Mouse (Mus musculus): ENCODE measurements around the gene Dnajb11.

The Dnajb11 gene

GRCm38 (mm10) chr16:22857431-22858113 lies at the start of gene Dnajb11, which contains the start of gene Tbccd1:
Dnajb11 (plus strand) TSS chr16:22857845.
Tbccd1 (minus strand) TSS chr16:22857669.
- peak; percentile 99 for DNase-seq

- no peak for DNase-seq
These were observed 46.2 kb upstream of the Dnajb11 start, which contains the start of gene Crygs for GRCm38 (mm10) chr16:22811477-22811876. Crygs (minus strand) TSS chr16:22811577.

DNA sequence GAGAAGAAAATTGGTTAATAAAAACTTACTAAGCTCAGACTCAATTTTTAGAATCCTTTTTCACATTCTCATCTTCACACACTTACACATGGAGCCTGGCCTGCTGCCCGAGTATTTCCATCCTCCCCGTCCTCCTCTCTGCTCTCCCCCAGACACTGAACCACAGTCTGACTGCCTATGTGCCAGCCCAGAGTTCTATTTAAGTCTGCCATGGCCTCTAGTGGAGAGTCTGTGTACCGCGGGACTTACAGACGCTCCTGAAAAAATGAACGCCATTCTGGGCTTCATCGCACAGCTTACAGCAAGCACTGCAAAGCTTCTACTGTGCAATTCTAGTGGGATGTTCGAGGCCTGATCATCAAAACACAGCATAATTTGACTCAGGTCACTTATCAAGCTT lies 36.9 kb upstream of the Dnajb11 start:
- peak; percentile 20 for DNase-seq

- no peak for DNase-seq
These were observed 24.6 kb upstream of the Dnajb11 start for GRCm38 (mm10) chr16:22832932-22833525.

- no peak for DNase-seq
These were observed 18.3 kb upstream of the Dnajb11 start for GRCm38 (mm10) chr16:22839146-22839857.

DNA sequence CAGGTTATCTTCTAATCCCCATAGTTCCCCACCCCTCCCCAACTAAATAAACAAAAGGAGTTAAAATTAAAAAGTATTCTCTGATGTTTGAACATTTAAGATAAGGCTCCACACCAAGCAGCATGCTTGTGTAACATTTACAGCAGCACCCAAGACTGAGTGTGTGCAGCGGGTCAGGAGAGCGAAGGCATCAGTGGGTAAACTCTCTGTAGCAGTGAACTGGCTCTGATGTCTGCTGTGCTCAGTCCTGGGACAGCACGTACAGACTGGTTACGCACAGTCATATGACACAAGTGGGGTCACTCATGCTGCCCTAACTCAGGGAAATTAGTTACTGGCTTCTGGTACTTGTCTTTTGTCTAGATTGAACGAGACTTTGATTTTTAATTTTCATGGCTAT lies 14.8 kb upstream of the Dnajb11 start:
- DNase-seq: no peak

- DNase-seq: peak; percentile 89
These were observed 13.4 kb upstream of the Dnajb11 start for GRCm38 (mm10) chr16:22844061-22844801.

GRCm38 (mm10) chr16:22844834-22845233 lies 12.8 kb upstream of the Dnajb11 start:
- no peak for DNase-seq

GRCm38 (mm10) chr16:22845481-22845880 lies 12.2 kb upstream of the Dnajb11 start:
- no peak for DNase-seq

GRCm38 (mm10) chr16:22847686-22848085 lies 10.0 kb upstream of the Dnajb11 start:
- DNase-seq: no peak

DNA sequence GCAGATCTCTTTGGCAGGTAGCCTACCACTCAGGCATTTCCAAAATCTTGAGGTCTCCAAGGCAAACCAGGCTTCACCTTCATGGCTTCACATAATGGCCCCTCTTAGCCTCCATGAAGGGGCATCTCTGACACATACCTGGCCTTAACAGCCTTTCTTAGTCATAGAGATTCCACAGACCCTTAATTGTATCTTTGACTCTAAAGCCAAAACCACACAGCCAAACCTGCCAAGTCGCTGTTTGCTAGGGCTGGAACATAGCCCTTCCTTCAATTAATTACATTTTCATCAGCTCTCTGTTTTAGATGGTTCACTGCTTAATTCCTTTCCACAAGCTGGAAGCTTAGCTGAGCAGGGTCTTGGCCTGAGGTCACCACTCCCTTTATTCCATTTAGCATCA lies 9.3 kb upstream of the Dnajb11 start:
- no peak for DNase-seq

GRCm38 (mm10) chr16:22852709-22853108 lies 4.9 kb upstream of the Dnajb11 start:
- DNase-seq: no peak

- DNase-seq: no peak
These were observed 872 bp upstream of the Dnajb11 start for GRCm38 (mm10) chr16:22856773-22857172.

DNA sequence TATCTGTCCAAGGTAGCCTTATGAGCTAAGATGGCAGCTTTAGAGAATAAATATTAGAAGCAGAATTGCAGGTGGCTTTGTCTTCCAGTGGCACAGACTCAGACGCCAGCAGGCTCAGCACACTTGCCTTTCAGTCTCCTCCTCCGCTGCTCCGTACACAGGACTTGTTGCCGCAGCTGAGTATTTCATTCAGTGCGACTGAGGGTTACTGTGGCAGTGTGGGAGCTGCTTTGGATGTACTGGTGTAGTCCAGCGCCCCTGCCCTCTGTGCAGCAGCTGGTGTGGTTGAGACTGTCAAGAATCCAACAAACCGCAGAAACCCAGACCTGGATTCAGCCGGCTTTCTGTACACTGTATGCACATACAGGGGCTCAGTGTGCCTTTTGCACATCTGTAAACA lies 14.8 kb downstream of the Dnajb11 start:
- no peak for DNase-seq

DNA sequence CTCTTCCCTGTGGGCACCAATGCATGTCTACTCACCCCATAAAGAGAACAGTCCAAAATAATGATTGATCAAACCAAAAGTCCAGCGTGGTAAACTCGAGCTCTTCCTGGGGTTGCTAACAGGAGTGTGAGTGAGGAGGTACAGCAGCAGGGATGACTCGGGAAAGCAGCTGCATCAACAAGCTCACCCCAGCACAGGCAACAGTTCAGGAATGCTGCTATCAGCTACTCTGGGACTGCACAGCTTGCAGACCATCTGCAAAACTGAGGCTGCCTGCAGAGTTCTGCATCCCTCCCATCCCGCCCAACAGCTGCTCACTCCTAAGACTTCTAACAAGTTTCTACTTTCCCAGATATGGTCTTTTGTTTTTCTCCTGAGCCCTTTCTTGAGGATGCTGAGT lies 15.7 kb downstream of the Dnajb11 start:
- no peak for DNase-seq

GRCm38 (mm10) chr16:22876218-22877043 lies 18.8 kb downstream of the Dnajb11 start:
- DNase-seq: peak; percentile 36

DNA sequence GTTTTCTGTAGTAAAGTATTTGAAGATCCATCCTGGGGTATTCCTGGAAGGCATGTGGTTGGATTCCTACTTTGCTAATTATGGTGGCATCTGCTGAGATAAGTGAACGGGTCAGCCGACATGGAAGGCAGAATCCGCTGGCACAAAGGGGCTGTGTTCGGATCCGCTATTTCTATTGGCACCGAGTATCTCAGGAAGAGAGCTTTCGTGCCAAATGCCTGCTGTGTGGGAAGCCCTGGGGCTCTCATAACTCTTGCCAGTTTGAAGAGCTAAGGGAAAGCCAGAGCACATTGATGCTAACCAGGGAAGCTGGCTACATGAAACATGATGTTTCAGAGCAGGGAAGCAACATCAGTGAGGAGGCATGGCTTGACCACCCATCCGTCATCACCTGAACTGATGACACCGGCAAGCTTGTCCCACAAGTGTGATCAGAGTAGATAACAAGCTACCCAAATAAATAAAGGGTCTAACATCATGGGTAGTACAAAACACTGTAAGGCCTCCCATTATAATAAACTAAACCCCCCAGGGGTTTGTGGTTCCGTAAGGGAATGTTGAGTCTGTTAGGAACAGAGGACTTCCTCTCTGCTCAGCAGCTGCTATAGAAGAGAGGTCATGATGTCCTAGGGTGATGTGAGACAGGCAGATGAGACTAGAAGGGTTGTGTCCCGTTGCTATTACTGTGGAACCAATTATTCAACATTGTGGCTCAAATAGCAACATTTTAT lies 20.2 kb downstream of the Dnajb11 start:
- DNase-seq: no peak

- DNase-seq: no peak
These were observed 21.1 kb downstream of the Dnajb11 start for GRCm38 (mm10) chr16:22878716-22879115.

- DNase-seq: no peak
These were observed 22.4 kb downstream of the Dnajb11 start for GRCm38 (mm10) chr16:22879945-22880595.

- no peak for DNase-seq
These were observed 23.3 kb downstream of the Dnajb11 start for GRCm38 (mm10) chr16:22880900-22881299.

DNA sequence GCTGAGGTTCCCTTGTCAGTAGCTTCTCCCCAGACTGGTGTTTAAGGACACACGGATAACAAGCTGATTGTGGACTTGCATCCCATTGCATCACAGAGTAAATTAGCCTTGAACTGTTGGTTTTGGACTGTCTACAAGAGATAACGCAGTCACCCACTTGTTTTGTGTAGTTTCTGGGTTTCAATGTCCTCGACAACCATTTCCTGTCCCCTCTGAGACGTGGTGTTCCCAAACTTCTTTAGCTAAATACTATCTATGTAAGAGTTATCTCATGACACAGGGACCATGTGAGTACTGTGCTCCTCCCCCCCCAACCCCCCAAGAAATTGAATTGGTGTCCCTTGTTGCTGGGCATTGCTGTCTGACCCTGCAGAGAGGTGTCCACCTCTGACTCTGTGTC lies 23.8 kb downstream of the Dnajb11 start:
- DNase-seq: no peak
